Mouse (Mus musculus) G1E (cell line): ENCODE measurements around the gene Nadk. TPM values are rescaled to one million over a fixed set of nuclear protein-coding genes. Genes with fewer than 3 reads are reported as not detected.
A peak's percentile ranks its signal among the peaks of the same experiment; 100 is the strongest.

ENCODE experiments used
- ATAC-seq: 2 replicates; pipeline ENCODE4 v1.8.0; 2016; ENCODE audit warnings: mild to moderate bottlenecking; ENCODE audit not compliant: insufficient number of reproducible peaks, poor library complexity, low FRiP score, severe bottlenecking; ENCODE audit errors: extremely low read depth
- DNase-seq: peaks from one replicate; pipeline ENCODE4 v3.0.0; 2012; ENCODE audit warnings: low spot score
- H3K27me3 ChIP-seq: 2 replicates; pipeline ENCODE4 v1.6.1; 2012; ENCODE audit warnings: mild to moderate bottlenecking, low read length, inconsistent platforms; ENCODE audit not compliant: insufficient read depth
- H3K36me3 ChIP-seq: replicated peaks from 2 replicates; pipeline ENCODE3; 2012; ENCODE audit warnings: mild to moderate bottlenecking, inconsistent platforms
- H3K4me1 ChIP-seq: 2 replicates; pipeline ENCODE4 v1.6.1; 2012; ENCODE audit warnings: low read depth, low read length, inconsistent platforms, mixed read lengths; ENCODE audit not compliant: insufficient read depth
- H3K4me3 ChIP-seq: 2 replicates; pipeline ENCODE4 v1.5.1; 2012; ENCODE audit warnings: low read depth, mild to moderate bottlenecking, inconsistent platforms, low read length, moderate library complexity, mixed read lengths
- H3K9me3 ChIP-seq: replicated peaks from 2 replicates; pipeline ENCODE4 v1.6.1; 2012; ENCODE audit warnings: inconsistent platforms
- CTCF ChIP-seq: IDR thresholded peaks from 2 replicates; pipeline ENCODE4 v1.5.1; 2012; ENCODE audit warnings: low read depth, low read length, inconsistent platforms, mixed read lengths
- GATA1 ChIP-seq: IDR thresholded peaks from 2 replicates; pipeline ENCODE4 v1.6.1; 2012; ENCODE audit warnings: borderline replicate concordance, low read length, inconsistent platforms, mixed read lengths
- GATA2 ChIP-seq: IDR thresholded peaks from 2 replicates; pipeline ENCODE4 v1.6.1; 2012; ENCODE audit warnings: low read depth, low read length, inconsistent platforms, borderline replicate concordance
- POLR2AphosphoS5 ChIP-seq: IDR thresholded peaks from 2 replicates; pipeline ENCODE4 v1.6.1; 2012; ENCODE audit warnings: low read depth, low read length, inconsistent platforms; ENCODE audit not compliant: insufficient replicate concordance
- TAL1 ChIP-seq: conservative IDR thresholded peaks from 2 replicates; pipeline ENCODE4 v1.6.1; 2012; ENCODE audit warnings: low read depth, low read length, inconsistent platforms, mixed read lengths
- polyA plus RNA-seq: library from polyadenylated mRNA; stranded (reverse); fragments of >175 nt; gene quantifications from 2 replicates; pipeline ENCODE4 v1.2.3, GENCODE M21; 2012
- total RNA-seq, 2 experiments: library from RNA; stranded (forward) in 1 of 2; stranded (reverse) in 1 of 2; fragments of 200-1000 nt in 1 of 2; fragments of >200 nt in 1 of 2; fragmentation: Nextera tagmentation in 1 of 2; gene quantifications; 2 replicates each; pipeline ENCODE4 v1.2.3; 2014 to 2017

Gene Nadk
- total and polyA plus RNA-seq, 3 experiments = 58.4 to 67.5 (median 61.6) TPM

GRCm38 (mm10) chr4:155606825-155607224 lies 44.6 kb downstream of the Nadk start:
- no peak overlapping the region for H3K4me3 ChIP-seq
- DNase-seq = no peak
- no peak for ATAC-seq
- TF ChIP-seq GATA2 = no peak
- no peak for TF ChIP-seq CTCF
- no peak for TF ChIP-seq GATA1
- no peak for TF ChIP-seq POLR2AphosphoS5
- TF ChIP-seq TAL1 = no peak
- H3K36me3 ChIP-seq = peaks cover 87% of the 10 kb centered on the region
- peaks cover 41% of the 10 kb centered on the region for H3K4me1 ChIP-seq
- no peaks in the 10 kb centered on the region for H3K27me3 ChIP-seq
- H3K9me3 ChIP-seq = no peaks in the 10 kb centered on the region

GRCm38 (mm10) chr4:155611860-155612259 lies 49.7 kb downstream of the Nadk start:
- ATAC-seq (no peak), DNase-seq (no peak)
- H3K4me3 ChIP-seq = no peak overlapping the region
- H3K4me1 ChIP-seq = peaks cover 14% of the 10 kb centered on the region
- H3K9me3 ChIP-seq = no peaks in the 10 kb centered on the region
- H3K27me3 ChIP-seq = no peaks in the 10 kb centered on the region
- H3K36me3 ChIP-seq = peaks cover 91% of the 10 kb centered on the region
- no peak for TF ChIP-seq TAL1
- no peak for TF ChIP-seq GATA1
- TF ChIP-seq GATA2 = no peak
- no peak for TF ChIP-seq CTCF
- TF ChIP-seq POLR2AphosphoS5 = no peak

GRCm38 (mm10) chr4:155613264-155613663 lies 51.1 kb downstream of the Nadk start:
- Histone ChIP-seq H3K4me3 (no peak overlapping the region), H3K27me3 (no peaks in the 10 kb centered on the region), H3K9me3 (no peaks in the 10 kb centered on the region), H3K4me1 (peaks cover 7% of the 10 kb centered on the region; the same call in 1 of the 2 replicates), H3K36me3 (peaks cover 92% of the 10 kb centered on the region)
- no peak for ATAC-seq
- DNase-seq = no peak
- no peak for TF ChIP-seq CTCF
- no peak for TF ChIP-seq TAL1

GRCm38 (mm10) chr4:155618321-155618720 lies 56.1 kb downstream of the Nadk start:
- TF ChIP-seq CTCF (no peak), TAL1 (no peak), GATA1 (no peak), GATA2 (no peak)
- Histone ChIP-seq H3K9me3 (no peaks in the 10 kb centered on the region), H3K27me3 (no peaks in the 10 kb centered on the region), H3K4me3 (no peak overlapping the region), H3K36me3 (peaks cover 88% of the 10 kb centered on the region), H3K4me1 (peaks cover 12% of the 10 kb centered on the region)
- ATAC-seq = no peak
- no peak for DNase-seq

GRCm38 (mm10) chr4:155624338-155625291 lies 62.4 kb downstream of the Nadk start, which contains the start of gene Cdk11b:
Gene Cdk11b (plus strand): TSS chr4:155624854.
- H3K4me1 ChIP-seq = peaks cover 9% of the 10 kb centered on the region
- TF ChIP-seq GATA2 (no peak), POLR2AphosphoS5 (peak; percentile 18; the same call in 1 of the 2 replicates)
- H3K9me3 ChIP-seq = no peaks in the 10 kb centered on the region
- peak; percentile 93 for DNase-seq
- peak; percentile 96 for ATAC-seq
- peak within 1 kb of the TSS; percentile 97 for H3K4me3 ChIP-seq
- H3K36me3 ChIP-seq = peaks cover 61% of the 10 kb centered on the region
- H3K27me3 ChIP-seq = no peaks in the 10 kb centered on the region

- DNase-seq (no peak), ATAC-seq (no peak)
- H3K4me1 ChIP-seq = peaks cover 6% of the 10 kb centered on the region
- peaks cover 85% of the 10 kb centered on the region for H3K36me3 ChIP-seq
- no peaks in the 10 kb centered on the region for H3K27me3 ChIP-seq
- H3K4me3 ChIP-seq = no peak overlapping the region
- no peaks in the 10 kb centered on the region for H3K9me3 ChIP-seq
- TF ChIP-seq GATA1 = no peak
- TF ChIP-seq CTCF = no peak
These were observed 68.1 kb downstream of the Nadk start for GRCm38 (mm10) chr4:155630267-155630666.

- TF ChIP-seq CTCF (no peak), TAL1 (no peak)
- no peak for ATAC-seq
These were observed 73.8 kb downstream of the Nadk start for GRCm38 (mm10) chr4:155635766-155636499.

More at GRCm38 (mm10) chr4:155635766-155636499, 73.8 kb downstream of the Nadk start:
- H3K4me3 ChIP-seq = no peak overlapping the region
- H3K9me3 ChIP-seq = no peaks in the 10 kb centered on the region
- H3K36me3 ChIP-seq = peaks cover 94% of the 10 kb centered on the region
- H3K4me1 ChIP-seq = peaks cover 6% of the 10 kb centered on the region; the same call in 1 of the 2 replicates
- H3K27me3 ChIP-seq = no peaks in the 10 kb centered on the region
- no peak for DNase-seq

Other genes with a start within 250 kb of the Nadk start
- 0.29 TPM in 1 of 2 replicates, not detected in the other for gene Prkcz, start 201.0 kb upstream of the Nadk start, total RNA-seq (2014; fragmentation: Nextera tagmentation)
- gene Prkcz, start 201.0 kb upstream of the Nadk start, total RNA-seq (2017) = 0.46 and 0.55 TPM in 2 replicates
- gene Prkcz, start 201.0 kb upstream of the Nadk start, polyA plus RNA-seq = not detected in 2 replicates
- not detected in 2 replicates for gene Gabrd, start 164.3 kb upstream of the Nadk start, total RNA-seq (2014; fragmentation: Nextera tagmentation)
- not detected in 2 replicates for gene Gabrd, start 164.3 kb upstream of the Nadk start, total RNA-seq (2017)
- not detected in 2 replicates for gene Gabrd, start 164.3 kb upstream of the Nadk start, polyA plus RNA-seq
- gene Cfap74, start 153.2 kb upstream of the Nadk start, total RNA-seq (2014; fragmentation: Nextera tagmentation) = not detected in 2 replicates
- 0.06 and 0.11 TPM in 2 replicates for gene Cfap74, start 153.2 kb upstream of the Nadk start, total RNA-seq (2017)
- not detected in 2 replicates for gene Cfap74, start 153.2 kb upstream of the Nadk start, polyA plus RNA-seq
- not detected in 2 replicates for gene Tmem52, start 93.3 kb upstream of the Nadk start, total RNA-seq (2014; fragmentation: Nextera tagmentation)
- 0.16 TPM in 1 of 2 replicates, not detected in the other for gene Tmem52, start 93.3 kb upstream of the Nadk start, total RNA-seq (2017)
- not detected in 2 replicates for gene Tmem52, start 93.3 kb upstream of the Nadk start, polyA plus RNA-seq
- 604 and 614 TPM in 2 replicates for gene Gnb1, start 71.0 kb upstream of the Nadk start, total RNA-seq (2014; fragmentation: Nextera tagmentation)
- gene Gnb1, start 71.0 kb upstream of the Nadk start, total RNA-seq (2017) = 94.3 and 136 TPM in 2 replicates
- gene Gnb1, start 71.0 kb upstream of the Nadk start, polyA plus RNA-seq = 43.2 and 50.9 TPM in 2 replicates
- gene Slc35e2, start 39.0 kb downstream of the Nadk start, total RNA-seq (2014; fragmentation: Nextera tagmentation) = 34.4 and 41.1 TPM in 2 replicates
- gene Slc35e2, start 39.0 kb downstream of the Nadk start, total RNA-seq (2017) = 20.3 and 23.3 TPM in 2 replicates
- 2.0 and 2.3 TPM in 2 replicates for gene Slc35e2, start 39.0 kb downstream of the Nadk start, polyA plus RNA-seq
- gene Cdk11b, start 62.5 kb downstream of the Nadk start, total RNA-seq (2014; fragmentation: Nextera tagmentation) = 86.4 and 106 TPM in 2 replicates
- gene Cdk11b, start 62.5 kb downstream of the Nadk start, total RNA-seq (2017) = 41.4 and 53.3 TPM in 2 replicates
- 114 and 144 TPM in 2 replicates for gene Cdk11b, start 62.5 kb downstream of the Nadk start, polyA plus RNA-seq
- not detected in 2 replicates for gene Gm10563, start 83.0 kb downstream of the Nadk start, total RNA-seq (2014; fragmentation: Nextera tagmentation)
- not detected in 2 replicates for gene Gm10563, start 83.0 kb downstream of the Nadk start, total RNA-seq (2017)
- not detected in 2 replicates for gene Gm10563, start 83.0 kb downstream of the Nadk start, polyA plus RNA-seq
- gene Mmp23, start 91.0 kb downstream of the Nadk start, total RNA-seq (2014; fragmentation: Nextera tagmentation) = not detected in 2 replicates
- 0.12 and 0.71 TPM in 2 replicates for gene Mmp23, start 91.0 kb downstream of the Nadk start, total RNA-seq (2017)
- gene Mmp23, start 91.0 kb downstream of the Nadk start, polyA plus RNA-seq = 0.08 and 0.29 TPM in 2 replicates
- gene Mib2, start 106.8 kb downstream of the Nadk start, total RNA-seq (2014; fragmentation: Nextera tagmentation) = 5.8 and 9.6 TPM in 2 replicates
- 16.7 and 17.3 TPM in 2 replicates for gene Mib2, start 106.8 kb downstream of the Nadk start, total RNA-seq (2017)
- gene Mib2, start 106.8 kb downstream of the Nadk start, polyA plus RNA-seq = 36.0 and 36.9 TPM in 2 replicates
- gene Fndc10, start 132.0 kb downstream of the Nadk start, total RNA-seq (2014; fragmentation: Nextera tagmentation) = not detected in 2 replicates
- gene Fndc10, start 132.0 kb downstream of the Nadk start, total RNA-seq (2017) = 0.12 and 0.16 TPM in 2 replicates
- not detected in 2 replicates for gene Fndc10, start 132.0 kb downstream of the Nadk start, polyA plus RNA-seq
- 195 and 204 TPM in 2 replicates for gene Ssu72, start 142.4 kb downstream of the Nadk start, total RNA-seq (2014; fragmentation: Nextera tagmentation)
- gene Ssu72, start 142.4 kb downstream of the Nadk start, total RNA-seq (2017) = 184 and 186 TPM in 2 replicates
- 74.7 and 91.4 TPM in 2 replicates for gene Ssu72, start 142.4 kb downstream of the Nadk start, polyA plus RNA-seq
- 0.58 and 0.68 TPM in 2 replicates for gene Tmem240, start 172.4 kb downstream of the Nadk start, total RNA-seq (2014; fragmentation: Nextera tagmentation)
- 0.55 and 0.64 TPM in 2 replicates for gene Tmem240, start 172.4 kb downstream of the Nadk start, total RNA-seq (2017)
- 0.94 and 0.98 TPM in 2 replicates for gene Tmem240, start 172.4 kb downstream of the Nadk start, polyA plus RNA-seq
- gene Atad3a, start 198.7 kb downstream of the Nadk start, total RNA-seq (2014; fragmentation: Nextera tagmentation) = 43.2 and 64.6 TPM in 2 replicates
- gene Atad3a, start 198.7 kb downstream of the Nadk start, total RNA-seq (2017) = 58.8 and 61.5 TPM in 2 replicates
- gene Atad3a, start 198.7 kb downstream of the Nadk start, polyA plus RNA-seq = 65.7 and 70.7 TPM in 2 replicates
- gene Vwa1, start 212.3 kb downstream of the Nadk start, total RNA-seq (2014; fragmentation: Nextera tagmentation) = 0.39 and 0.68 TPM in 2 replicates
- gene Vwa1, start 212.3 kb downstream of the Nadk start, total RNA-seq (2017) = 0.93 and 1.0 TPM in 2 replicates
- gene Vwa1, start 212.3 kb downstream of the Nadk start, polyA plus RNA-seq = 0.09 and 0.10 TPM in 2 replicates
- gene Tmem88b, start 223.5 kb downstream of the Nadk start, total RNA-seq (2014; fragmentation: Nextera tagmentation) = not detected in 2 replicates
- gene Tmem88b, start 223.5 kb downstream of the Nadk start, total RNA-seq (2017) = 0.05 and 0.06 TPM in 2 replicates
- gene Tmem88b, start 223.5 kb downstream of the Nadk start, polyA plus RNA-seq = 0.01 TPM in 1 of 2 replicates, not detected in the other
- gene Ankrd65, start 228.1 kb downstream of the Nadk start, total RNA-seq (2014; fragmentation: Nextera tagmentation) = not detected in 2 replicates
- not detected in 2 replicates for gene Ankrd65, start 228.1 kb downstream of the Nadk start, total RNA-seq (2017)
- not detected in 2 replicates for gene Ankrd65, start 228.1 kb downstream of the Nadk start, polyA plus RNA-seq
- gene Mrpl20, start 240.5 kb downstream of the Nadk start, total RNA-seq (2014; fragmentation: Nextera tagmentation) = 86.3 and 97.2 TPM in 2 replicates
- 85.3 and 124 TPM in 2 replicates for gene Mrpl20, start 240.5 kb downstream of the Nadk start, total RNA-seq (2017)
- 15.1 and 17.9 TPM in 2 replicates for gene Mrpl20, start 240.5 kb downstream of the Nadk start, polyA plus RNA-seq